Mouse (Mus musculus): Measurements from ENCODE around the gene Trmt112. TPM values are rescaled to one million over a fixed set of nuclear protein-coding genes. Genes with fewer than 3 reads are reported as not detected.
"Not testable (repeated sequence)": the region's sequence is repeated elsewhere in the genome, so short reads cannot be mapped to it uniquely, and the experiment has no call there.

Trmt112 gene
- polyA plus RNA-seq, 1 experiment, result 101 TPM

- no peak for DNase-seq (ENCODE audit: low read depth)
These were observed 477 bp upstream of the Trmt112 start for GRCm38 (mm10) chr19:6909021-6909420.

- not testable (repeated sequence) for DNase-seq (ENCODE audit: low read depth)
These were observed 808 bp downstream of the Trmt112 start for GRCm38 (mm10) chr19:6910306-6910705.

GRCm38 (mm10) chr19:6911101-6912074 lies 1.9 kb downstream of the Trmt112 start:
- DNase-seq (ENCODE audit: low read depth), result no peak

GRCm38 (mm10) chr19:6912205-6912970 lies 2.9 kb downstream of the Trmt112 start:
- DNase-seq (ENCODE audit: low read depth), result no peak

- DNase-seq (ENCODE audit: low read depth), result no peak
These were observed 3.5 kb downstream of the Trmt112 start for GRCm38 (mm10) chr19:6913036-6913435.

GRCm38 (mm10) chr19:6913991-6914390 lies 4.5 kb downstream of the Trmt112 start:
- DNase-seq (ENCODE audit: low read depth), result no peak

- no peak for DNase-seq (ENCODE audit: low read depth)
These were observed 5.0 kb downstream of the Trmt112 start for GRCm38 (mm10) chr19:6914540-6914939.

- DNase-seq (ENCODE audit: low read depth), result no peak
These were observed 5.8 kb downstream of the Trmt112 start for GRCm38 (mm10) chr19:6915276-6915675.

GRCm38 (mm10) chr19:6916496-6916895 lies 7.0 kb downstream of the Trmt112 start:
- no peak for DNase-seq (ENCODE audit: low read depth)

- DNase-seq (ENCODE audit: low read depth), result no peak
These were observed 8.8 kb downstream of the Trmt112 start for GRCm38 (mm10) chr19:6918321-6918720.

GRCm38 (mm10) chr19:6919431-6919830 lies 9.9 kb downstream of the Trmt112 start:
- DNase-seq (ENCODE audit: low read depth), result no peak

GRCm38 (mm10) chr19:6919876-6920740 lies 10.6 kb downstream of the Trmt112 start:
- no peak for DNase-seq (ENCODE audit: low read depth)

GRCm38 (mm10) chr19:6920741-6921636 lies 11.5 kb downstream of the Trmt112 start:
- DNase-seq (ENCODE audit: low read depth), result no peak

GRCm38 (mm10) chr19:6921647-6922567 lies 12.4 kb downstream of the Trmt112 start, which contains the start of gene Esrra:
Gene Esrra (minus strand): TSS chr19:6921813.
- peak; percentile 98 for DNase-seq (ENCODE audit: low read depth)

GRCm38 (mm10) chr19:6922901-6923735 lies 13.6 kb downstream of the Trmt112 start:
- no peak for DNase-seq (ENCODE audit: low read depth)

- DNase-seq (ENCODE audit: low read depth), result no peak
These were observed 15.2 kb downstream of the Trmt112 start for GRCm38 (mm10) chr19:6924461-6925306.

GRCm38 (mm10) chr19:6925307-6925573 lies 15.7 kb downstream of the Trmt112 start, which contains the start of gene Catsperz:
Gene Catsperz (minus strand): TSS chr19:6925380.
- DNase-seq (ENCODE audit: low read depth), result no peak

All from gonadal fat pad, adult 2 months (tissue).